10 mouse cellular contexts compared by ENCODE assay signal in genomic region chr5:130021361-130021966, GRCm38 (mm10). TPM values are rescaled to one million over a fixed set of nuclear protein-coding genes. Genes with fewer than 3 reads are reported as not detected.
DNase-seq lines count a peak whose midpoint lies in the region; ATAC-seq and TF ChIP-seq lines count a peak whose summit lies in the region.
"Had no signal": no experiment of that assay in that cellular context is flagged by ENCODE, and none has a peak within 500 bp of the region (broad histone marks: within the 10 kb centered on the region; RNA-seq: fewer than 3 reads in every experiment).

No protein-coding gene starts in this region.

- H3K27ac ChIP-seq in forebrain, embryonic 13.5 days: no peak overlapping the region
- H3K27ac ChIP-seq in forebrain, embryonic 11.5 days (ENCODE audit: low read depth, low read length): no peak overlapping the region
- H3K27ac ChIP-seq in midbrain, embryonic 13.5 days: no peak overlapping the region
- no peak overlapping the region for H3K27ac ChIP-seq in midbrain, embryonic 15.5 days
- peak overlapping the region; percentile 75 for H3K27ac ChIP-seq in testis, adult 2 months (ENCODE audit: control insufficient read depth, insufficient read depth, low read depth, low read length)

- no peak for DNase-seq in forebrain, embryonic 11.5 days (ENCODE audit: low spot score)
- peak; percentile 61 to 68 for DNase-seq in kidney, postnatal 36 days
- DNase-seq in ovary, adult 18-20 months (ENCODE audit: low spot score): no peak
- DNase-seq in heart, postnatal 10 days: no peak
- DNase-seq: forebrain, postnatal 0 days; lung, postnatal 10 days had no signal

- peaks cover 4% of the 10 kb centered on the region; the same call in 1 of the 2 replicates for H3K27me3 ChIP-seq in forebrain, embryonic 13.5 days
- H3K27me3 ChIP-seq in forebrain, embryonic 11.5 days (ENCODE audit: control insufficient read depth, insufficient read depth, low read length): no peaks in the 10 kb centered on the region
- H3K27me3 ChIP-seq in midbrain, embryonic 13.5 days: no peaks in the 10 kb centered on the region
- no peaks in the 10 kb centered on the region for H3K27me3 ChIP-seq in midbrain, embryonic 15.5 days (replicated peaks)
- H3K27me3 ChIP-seq in testis, adult 2 months (ENCODE audit: control insufficient read depth, insufficient read depth, low read length): no peaks in the 10 kb centered on the region

- H3K36me3 ChIP-seq in forebrain, embryonic 13.5 days (ENCODE audit: poor library complexity, severe bottlenecking): no peaks in the 10 kb centered on the region
- H3K36me3 ChIP-seq in forebrain, embryonic 11.5 days (ENCODE audit: control insufficient read depth, insufficient read depth, low read length): no peaks in the 10 kb centered on the region
- 0 out of 2 replicates have a peak, but pooled peaks cover 4% of the 10 kb centered on the region for H3K36me3 ChIP-seq in midbrain, embryonic 13.5 days
- no peaks in the 10 kb centered on the region for H3K36me3 ChIP-seq in midbrain, embryonic 15.5 days (replicated peaks)
- H3K36me3 ChIP-seq in testis, adult 2 months (ENCODE audit: control insufficient read depth, insufficient read depth, low read length): no peaks in the 10 kb centered on the region; the same call in 1 of the 2 replicates

- H3K9ac ChIP-seq in forebrain, embryonic 13.5 days: 0 out of 2 replicates have a peak overlapping the region, but pooled peaks have one; percentile 26
- no peak overlapping the region for H3K9ac ChIP-seq in forebrain, embryonic 11.5 days (ENCODE audit: low read length)
- peak overlapping the region; percentile 19; the same call in 1 of the 2 replicates for H3K9ac ChIP-seq in midbrain, embryonic 13.5 days (replicated peaks)
- no peak overlapping the region for H3K9ac ChIP-seq in midbrain, embryonic 15.5 days
- H3K9ac ChIP-seq: forebrain, postnatal 0 days had no signal

- no peak for TF ChIP-seq POLR2A in testis, adult 2 months (IDR thresholded peaks at IDR 0.05; ENCODE audit: control insufficient read depth, low read depth, low read length)

- ATAC-seq in forebrain, embryonic 13.5 days: no peak
- no peak for ATAC-seq in forebrain, embryonic 11.5 days (replicated peaks; ENCODE audit: low FRiP score)
- ATAC-seq in midbrain, embryonic 13.5 days: no peak
- ATAC-seq in midbrain, embryonic 15.5 days (replicated peaks): no peak
- ATAC-seq: forebrain, postnatal 0 days had no signal

- intact Hi-C loops in heart, postnatal 10 days (cut with DNase I): loop anchor here (5.0 kb wide), 1 partner anchor 201 kb away; no protein-coding TSS in a partner anchor

- H3K9me3 ChIP-seq in forebrain, embryonic 13.5 days (replicated peaks): no peaks in the 10 kb centered on the region
- H3K9me3 ChIP-seq in forebrain, embryonic 11.5 days (ENCODE audit: control insufficient read depth, low read length): no peaks in the 10 kb centered on the region
- no peaks in the 10 kb centered on the region for H3K9me3 ChIP-seq in midbrain, embryonic 13.5 days
- H3K9me3 ChIP-seq in midbrain, embryonic 15.5 days: no peaks in the 10 kb centered on the region

- no peak overlapping the region for H3K4me3 ChIP-seq in forebrain, embryonic 13.5 days
- no peak overlapping the region for H3K4me3 ChIP-seq in forebrain, embryonic 11.5 days (ENCODE audit: low read depth, low read length)
- no peak overlapping the region for H3K4me3 ChIP-seq in midbrain, embryonic 13.5 days (replicated peaks)
- H3K4me3 ChIP-seq in midbrain, embryonic 15.5 days: no peak overlapping the region
- no peak overlapping the region for H3K4me3 ChIP-seq in testis, adult 2 months (ENCODE audit: control insufficient read depth, low read depth, low read length)

- TF ChIP-seq CTCF in testis, adult 2 months (IDR thresholded peaks at IDR 0.05; ENCODE audit: control insufficient read depth, insufficient read depth, insufficient replicate concordance, low read depth, low read length): no peak

- no peak overlapping the region for H3K4me2 ChIP-seq in forebrain, embryonic 13.5 days
- H3K4me2 ChIP-seq in forebrain, embryonic 11.5 days (ENCODE audit: low read depth, low read length, severe bottlenecking): no peak overlapping the region
- H3K4me2 ChIP-seq in midbrain, embryonic 13.5 days (replicated peaks): no peak overlapping the region
- H3K4me2 ChIP-seq in midbrain, embryonic 15.5 days: no peak overlapping the region

- 0 out of 2 replicates have a peak, but pooled peaks cover 9% of the 10 kb centered on the region for H3K4me1 ChIP-seq in forebrain, embryonic 13.5 days
- no peaks in the 10 kb centered on the region for H3K4me1 ChIP-seq in forebrain, embryonic 11.5 days (replicated peaks; ENCODE audit: control insufficient read depth, insufficient read depth, low read length)
- H3K4me1 ChIP-seq in midbrain, embryonic 13.5 days (replicated peaks): peaks cover 10% of the 10 kb centered on the region
- peaks cover 8% of the 10 kb centered on the region for H3K4me1 ChIP-seq in midbrain, embryonic 15.5 days
- H3K4me1 ChIP-seq in testis, adult 2 months (ENCODE audit: control insufficient read depth, insufficient read depth, low read length): peaks cover 12% of the 10 kb centered on the region

- 77% methylated on average over 5 of the region's 5 CpGs for WGBS in forebrain, embryonic 13.5 days
- 70% methylated on average over 5 of the region's 5 CpGs for WGBS in forebrain, embryonic 11.5 days
- 61% methylated on average over 5 of the region's 5 CpGs for WGBS in midbrain, embryonic 13.5 days
- WGBS in midbrain, embryonic 15.5 days: 61% methylated on average over 5 of the region's 5 CpGs

RNA-seq across cellular contexts. Expression of gene Asl, which starts 7.6 kb away (rescaled TPM):
- polyA plus RNA-seq in forebrain, embryonic 13.5 days (2015; fragmentation: Nextera tagmentation; extraction: Ambion mirVana): 23.3 and 28.6 TPM in 2 replicates
- polyA plus RNA-seq in forebrain, embryonic 11.5 days (2014; fragmentation: Nextera tagmentation; extraction: Ambion mirVana): 27.0 and 33.4 TPM in 2 replicates
- 30.4 and 33.4 TPM in 2 replicates for polyA plus RNA-seq in midbrain, embryonic 13.5 days (2015; fragmentation: Nextera tagmentation; extraction: Ambion mirVana)
- polyA plus RNA-seq in midbrain, embryonic 15.5 days (2015; fragmentation: Nextera tagmentation; extraction: Ambion mirVana): 40.1 and 42.4 TPM in 2 replicates
- polyA plus RNA-seq in testis, adult 2 months (2012; rRNA removed): 16.5 and 17.1 TPM in 2 replicates
- 10 to 100 TPM in 1 of 2 experiments, 1 to 10 TPM in 1; 9.6 to 10.0 TPM for total RNA-seq in heart, postnatal 10 days (2021)

RNA-seq across cellular contexts. Expression of gene Crcp, which starts 7.6 kb away (rescaled TPM):
- 67.0 and 77.0 TPM in 2 replicates for polyA plus RNA-seq in forebrain, embryonic 13.5 days (2015; fragmentation: Nextera tagmentation; extraction: Ambion mirVana)
- polyA plus RNA-seq in forebrain, embryonic 11.5 days (2014; fragmentation: Nextera tagmentation; extraction: Ambion mirVana): 36.4 and 39.0 TPM in 2 replicates
- polyA plus RNA-seq in midbrain, embryonic 13.5 days (2015; fragmentation: Nextera tagmentation; extraction: Ambion mirVana): 79.3 and 82.2 TPM in 2 replicates
- 88.6 and 91.3 TPM in 2 replicates for polyA plus RNA-seq in midbrain, embryonic 15.5 days (2015; fragmentation: Nextera tagmentation; extraction: Ambion mirVana)
- 56.0 and 56.5 TPM in 2 replicates for polyA plus RNA-seq in testis, adult 2 months (2012; rRNA removed)
- total RNA-seq in heart, postnatal 10 days (2021): 10 to 100 TPM; 14.9 to 15.1 TPM

RNA-seq across cellular contexts. Expression of gene Gusb, which starts 18.6 kb away (rescaled TPM):
- polyA plus RNA-seq in forebrain, embryonic 13.5 days (2015; fragmentation: Nextera tagmentation; extraction: Ambion mirVana): 15.9 and 16.6 TPM in 2 replicates
- polyA plus RNA-seq in forebrain, embryonic 11.5 days (2014; fragmentation: Nextera tagmentation; extraction: Ambion mirVana): 26.7 and 29.9 TPM in 2 replicates
- polyA plus RNA-seq in midbrain, embryonic 13.5 days (2015; fragmentation: Nextera tagmentation; extraction: Ambion mirVana): 21.7 and 23.3 TPM in 2 replicates
- 30.6 and 30.9 TPM in 2 replicates for polyA plus RNA-seq in midbrain, embryonic 15.5 days (2015; fragmentation: Nextera tagmentation; extraction: Ambion mirVana)
- 6.2 and 7.7 TPM in 2 replicates for polyA plus RNA-seq in testis, adult 2 months (2012; rRNA removed)
- 10 to 100 TPM; 24.5 to 25.4 TPM for total RNA-seq in heart, postnatal 10 days (2021)

RNA-seq across cellular contexts. Expression of gene Tpst1, which starts 51.7 kb away (rescaled TPM):
- 47.5 and 50.2 TPM in 2 replicates for polyA plus RNA-seq in forebrain, embryonic 13.5 days (2015; fragmentation: Nextera tagmentation; extraction: Ambion mirVana)
- polyA plus RNA-seq in forebrain, embryonic 11.5 days (2014; fragmentation: Nextera tagmentation; extraction: Ambion mirVana): 60.8 and 62.7 TPM in 2 replicates
- 47.4 and 51.0 TPM in 2 replicates for polyA plus RNA-seq in midbrain, embryonic 13.5 days (2015; fragmentation: Nextera tagmentation; extraction: Ambion mirVana)
- 54.7 and 59.4 TPM in 2 replicates for polyA plus RNA-seq in midbrain, embryonic 15.5 days (2015; fragmentation: Nextera tagmentation; extraction: Ambion mirVana)
- polyA plus RNA-seq in testis, adult 2 months (2012; rRNA removed): 58.7 and 59.6 TPM in 2 replicates
- total RNA-seq in heart, postnatal 10 days (2021): 10 to 100 TPM; 22.5 to 24.8 TPM

Comparison
In these comparisons a context has a peak if more than half of its experiments do, and no peak if none do; other contexts are left out.
1. H3K9ac ChIP-seq: peak in forebrain, embryonic 13.5 days (single experiment) and midbrain, embryonic 13.5 days (single experiment); none in forebrain, embryonic 11.5 days (single experiment) and midbrain, embryonic 15.5 days (single experiment).
2. DNase-seq: peak in kidney, postnatal 36 days (2 of 2); none in forebrain, embryonic 11.5 days (single experiment), ovary, adult 18-20 months (single experiment) and heart, postnatal 10 days (0 of 2).